Mouse (Mus musculus) mature B cell (primary cell): ENCODE results near the gene Slc5a5.
"Not testable (repeated sequence)": the region's sequence is repeated elsewhere in the genome, so short reads cannot be mapped to it uniquely, and the experiment has no call there.

Experiments
- in situ Hi-C: fragments of 300-500 bp; cut with MboI; formaldehyde crosslinking; loops from 2 replicates; pipeline ENCODE4 v1.14.3; 2019

Gene Slc5a5

DNA sequence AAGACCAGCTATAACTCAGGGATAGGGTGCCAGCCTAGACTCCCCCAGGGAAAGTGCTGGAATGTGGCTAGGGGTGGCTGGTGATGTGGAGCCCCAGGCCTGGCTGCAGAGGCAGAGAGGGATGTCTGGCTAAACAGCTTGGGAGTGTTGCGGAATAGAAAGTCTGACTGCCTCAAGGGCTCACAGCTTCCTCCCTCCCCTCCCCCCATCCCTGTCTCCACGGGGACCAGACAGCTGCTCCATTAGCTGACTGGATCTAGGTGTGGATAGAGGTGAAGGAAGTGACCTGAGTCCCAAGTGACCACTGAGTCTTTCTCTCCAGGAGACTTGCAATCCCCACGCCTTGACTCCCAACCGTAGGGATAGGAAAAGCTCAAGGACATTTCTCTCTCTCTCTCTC lies 10.6 kb upstream of the Slc5a5 start:
- in situ Hi-C loops: no loop called here

GRCm38 (mm10) chr8:70902211-70902610 lies 9.7 kb upstream of the Slc5a5 start:
- in situ Hi-C loops: no loop called here

- in situ Hi-C loops: no loop called here
These were observed 8.4 kb upstream of the Slc5a5 start for GRCm38 (mm10) chr8:70900872-70901387.

- in situ Hi-C loops: no loop called here
These were observed 6.7 kb upstream of the Slc5a5 start for GRCm38 (mm10) chr8:70899226-70899625.

DNA sequence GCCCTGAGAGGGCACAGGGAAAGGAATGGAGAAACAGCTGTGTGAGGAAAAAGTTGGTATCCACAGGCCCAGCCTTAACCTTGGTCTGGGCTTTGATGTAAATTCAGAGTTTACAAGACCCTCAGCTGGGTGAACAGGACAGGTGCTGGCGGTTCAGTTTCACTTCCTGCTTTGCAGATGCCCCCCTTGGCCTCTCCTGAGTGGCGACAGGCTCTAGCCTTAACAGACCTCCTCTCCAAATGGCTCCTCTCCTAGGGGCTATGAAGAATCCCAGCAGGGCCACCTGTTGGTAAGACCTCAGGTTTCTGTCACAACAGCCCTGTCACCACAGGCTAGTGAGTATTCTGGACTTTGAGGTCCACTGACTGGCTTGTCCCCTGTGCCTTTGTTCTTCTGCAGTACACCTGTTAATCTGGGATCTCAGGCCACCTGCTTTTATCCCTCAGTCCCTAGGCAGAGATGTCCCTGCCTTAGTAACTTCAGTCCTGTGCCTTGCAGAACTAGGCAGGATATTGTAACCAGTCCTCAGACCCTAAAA lies 6.2 kb upstream of the Slc5a5 start:
- in situ Hi-C loops: no loop called here

GRCm38 (mm10) chr8:70897681-70898413 lies 5.3 kb upstream of the Slc5a5 start:
- in situ Hi-C loops: no loop called here

DNA sequence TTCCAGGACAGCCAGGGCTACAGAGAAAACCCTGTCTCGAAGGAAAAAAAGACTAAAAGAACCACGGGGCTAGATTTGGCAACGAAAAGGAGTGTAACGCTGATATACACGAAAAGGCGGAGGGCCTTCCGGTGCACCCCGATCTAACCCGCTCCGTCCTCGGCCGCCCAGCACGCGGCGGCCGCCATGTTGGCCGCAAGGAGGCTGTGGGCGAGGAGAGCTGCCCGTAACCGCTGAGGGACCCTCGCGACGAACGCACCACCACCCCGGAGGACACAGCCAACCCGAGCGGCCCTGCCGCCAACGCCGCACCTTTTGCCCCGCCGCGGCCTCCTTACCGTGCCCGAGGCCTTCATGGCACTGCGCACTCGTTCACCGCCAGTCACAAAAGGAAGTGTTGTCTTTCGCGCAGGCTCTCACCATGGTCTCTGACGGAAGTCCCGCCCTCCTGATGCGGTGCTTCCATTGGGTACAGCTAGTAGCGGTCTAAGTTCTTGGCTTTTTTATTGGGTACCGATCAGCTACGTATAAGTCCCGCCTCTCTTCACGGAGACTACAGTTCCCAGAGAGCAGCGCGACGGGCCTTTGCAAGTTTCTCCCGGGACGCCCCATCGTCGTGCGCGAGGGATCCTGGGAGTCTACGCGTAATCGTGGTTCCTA lies 4.6 kb upstream of the Slc5a5 start, which contains the start of gene Rpl18a:
TSS of gene Rpl18a (minus strand) at position 392 of the 660 bp plus-strand sequence.
- in situ Hi-C loops: no loop called here

DNA sequence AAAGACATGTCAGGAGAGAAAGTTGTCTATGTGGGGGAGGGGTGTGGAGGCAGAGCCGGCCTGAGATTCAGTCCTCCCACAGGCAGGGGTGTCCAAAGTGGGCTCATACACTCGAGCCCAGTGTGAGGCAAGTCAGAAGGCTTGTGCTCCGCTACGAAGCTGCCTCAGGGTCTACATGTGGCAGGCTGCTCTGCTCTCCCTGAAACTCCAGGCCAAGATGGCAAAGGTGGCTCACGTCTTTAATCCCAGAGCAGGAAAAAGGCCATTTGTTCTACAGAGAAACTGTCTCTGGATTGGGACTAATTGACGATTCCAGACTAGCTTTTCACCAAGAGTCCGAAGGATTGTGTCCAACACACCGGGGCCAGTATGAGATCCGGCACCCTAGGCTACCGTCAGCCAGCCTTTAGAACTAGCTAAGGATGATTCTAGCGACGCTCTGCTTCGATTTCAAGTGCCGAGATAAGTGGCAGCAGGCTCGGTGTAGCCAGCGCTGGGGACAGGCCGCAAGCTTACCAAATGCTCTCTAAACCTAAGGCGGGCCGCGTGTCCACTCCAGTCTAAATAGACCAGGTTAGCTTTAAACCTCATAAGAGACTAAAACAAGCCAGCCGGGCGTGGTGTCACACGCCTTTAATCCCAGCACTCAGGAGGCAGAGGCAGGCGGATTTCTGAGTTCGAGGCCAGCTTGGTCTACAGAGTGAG lies 3.9 kb upstream of the Slc5a5 start:
- in situ Hi-C loops: no loop called here

DNA sequence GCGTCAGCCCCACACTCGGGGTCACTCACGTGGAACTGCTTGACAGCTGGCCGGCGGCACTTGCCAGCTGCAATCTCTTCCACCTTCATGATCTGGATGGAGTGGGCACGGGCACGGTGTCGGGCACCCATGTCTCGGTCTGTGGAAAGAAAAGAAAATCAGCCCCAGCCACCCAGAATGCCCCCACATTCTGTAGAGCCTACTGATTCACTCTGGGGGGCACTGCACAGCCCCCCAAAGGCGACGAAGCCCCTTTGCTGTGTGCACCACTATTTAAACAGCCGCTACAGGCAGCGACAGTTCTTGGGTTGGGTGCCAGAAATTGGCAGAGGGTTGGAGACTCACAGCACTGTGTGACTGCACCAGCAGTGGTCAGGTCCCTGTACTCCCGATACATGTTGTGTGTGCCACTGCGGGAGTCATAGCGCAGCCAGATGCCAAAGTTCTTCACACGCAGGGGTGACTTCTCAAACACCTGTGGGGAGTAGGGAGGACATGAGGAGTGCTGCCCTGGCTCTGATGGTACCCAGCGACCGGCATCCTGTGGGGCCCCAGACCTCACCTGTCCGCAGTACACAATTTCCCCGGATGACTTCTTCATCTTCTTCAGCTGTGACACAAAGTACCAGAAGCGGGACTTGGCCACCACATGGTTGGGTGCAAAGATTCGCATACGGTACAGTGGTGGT lies 3.2 kb upstream of the Slc5a5 start:
- in situ Hi-C loops: not testable (repeated sequence)

DNA sequence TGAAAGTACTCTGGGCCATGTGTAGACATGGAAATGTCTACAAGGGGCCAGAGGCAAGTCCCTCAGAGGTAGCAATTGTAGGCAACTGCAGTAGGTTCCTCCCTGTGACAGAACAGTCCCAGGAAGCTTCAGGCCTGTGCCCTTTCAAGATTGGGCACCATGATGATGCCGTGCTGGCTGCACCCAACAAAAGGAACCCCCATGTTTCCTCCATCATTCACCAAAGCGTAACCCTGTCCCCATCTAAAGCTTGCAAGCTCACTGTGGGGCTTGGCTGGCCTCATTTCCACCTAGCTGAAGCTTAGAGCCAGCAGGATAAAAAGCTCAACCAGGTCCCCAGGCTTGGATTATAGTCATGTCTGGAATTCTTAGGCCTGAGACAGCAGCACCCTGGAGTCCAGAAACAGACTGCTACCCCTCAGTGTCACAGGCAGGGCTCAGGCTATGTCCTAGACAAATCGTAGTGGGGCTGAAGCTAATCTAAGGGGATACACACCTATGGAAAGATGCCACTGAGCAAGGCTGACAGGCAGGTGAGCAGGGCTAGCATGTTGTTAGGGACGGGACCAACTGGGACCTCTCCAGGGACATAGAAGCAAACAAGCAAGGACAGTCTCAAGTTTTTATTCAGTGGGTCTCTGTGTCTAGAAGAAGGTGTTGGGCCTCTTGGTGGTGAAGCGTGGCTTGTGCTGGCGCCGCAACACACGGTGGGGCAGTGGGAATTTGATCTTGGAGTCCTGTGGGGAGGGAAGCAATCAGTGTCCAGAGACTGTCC lies 2.4 kb upstream of the Slc5a5 start:
- in situ Hi-C loops: no loop called here

GRCm38 (mm10) chr8:70894385-70894720 lies 1.8 kb upstream of the Slc5a5 start:
- in situ Hi-C loops: no loop called here

DNA sequence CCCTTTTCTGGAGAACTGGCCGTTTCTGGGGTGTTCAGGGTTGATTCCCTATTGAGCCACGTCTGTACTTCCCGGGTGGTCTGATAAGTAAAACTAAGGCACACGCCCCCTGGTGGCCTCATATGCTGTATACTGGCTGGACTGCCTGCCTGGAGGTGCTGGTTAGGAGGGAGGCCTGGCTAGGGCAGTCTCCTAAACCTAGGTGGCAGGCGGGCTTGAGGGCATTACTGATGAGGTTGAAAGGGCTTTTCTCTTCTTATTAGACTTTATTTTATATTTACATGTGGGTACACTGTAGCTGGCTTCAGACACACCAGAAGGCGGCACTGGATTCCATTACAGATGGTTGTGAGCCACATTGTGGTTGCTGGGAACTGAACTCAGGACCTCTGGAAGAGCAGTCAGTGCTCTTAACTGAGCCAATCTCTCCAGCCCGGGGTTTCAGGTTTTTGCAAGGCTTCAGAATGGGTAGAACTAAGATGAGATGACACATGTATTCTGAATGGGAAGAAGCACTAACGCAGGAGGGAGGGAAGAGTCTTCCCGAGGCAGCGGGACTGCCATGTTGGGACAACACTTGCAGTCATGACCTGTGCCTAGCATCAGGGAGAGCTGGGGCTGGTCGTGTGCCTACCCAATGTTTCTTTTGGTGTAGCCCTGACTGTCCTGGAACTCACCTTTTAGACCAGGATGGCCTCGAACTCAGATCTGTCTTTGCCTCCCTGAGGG lies 1.3 kb upstream of the Slc5a5 start:
- in situ Hi-C loops: no loop called here

DNA sequence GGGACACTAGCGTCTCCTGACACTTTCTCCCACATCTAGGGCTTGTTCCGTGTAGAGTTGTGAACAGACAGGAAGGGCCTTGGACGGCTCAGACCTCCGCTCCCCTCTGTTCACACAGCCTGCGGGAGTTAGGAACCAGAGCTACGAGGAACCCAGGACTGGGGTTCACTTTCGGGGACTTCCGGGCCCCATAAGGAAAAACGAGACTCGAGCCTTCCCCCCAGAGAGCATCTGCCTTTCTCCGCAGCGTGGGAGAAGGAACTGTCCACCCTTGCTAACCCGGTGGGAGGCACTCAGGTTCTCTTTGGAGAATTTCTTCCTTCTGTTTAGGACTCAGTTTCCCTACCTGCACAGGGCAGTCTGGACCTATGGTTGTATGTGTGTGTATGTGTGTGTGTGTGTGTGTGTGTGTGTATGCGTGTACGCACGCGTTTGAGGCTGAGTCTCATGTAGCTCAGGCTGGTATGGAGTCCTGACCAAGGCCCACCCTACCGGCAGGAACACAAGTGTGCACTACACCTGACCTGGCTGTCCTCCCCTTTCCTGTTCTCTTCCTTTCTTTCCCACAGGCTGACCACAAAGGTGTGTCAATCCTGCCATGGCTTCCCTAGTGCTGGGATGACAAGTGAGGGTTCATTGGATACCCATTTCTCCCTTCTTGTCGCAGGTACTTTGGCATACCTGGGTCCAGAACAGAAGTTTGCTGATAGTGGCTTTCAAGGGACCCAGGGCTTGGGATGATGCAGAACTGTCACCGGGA lies 519 bp upstream of the Slc5a5 start:
- in situ Hi-C loops: no loop called here

GRCm38 (mm10) chr8:70891356-70891755 lies 1.2 kb downstream of the Slc5a5 start:
- in situ Hi-C loops: no loop called here

DNA sequence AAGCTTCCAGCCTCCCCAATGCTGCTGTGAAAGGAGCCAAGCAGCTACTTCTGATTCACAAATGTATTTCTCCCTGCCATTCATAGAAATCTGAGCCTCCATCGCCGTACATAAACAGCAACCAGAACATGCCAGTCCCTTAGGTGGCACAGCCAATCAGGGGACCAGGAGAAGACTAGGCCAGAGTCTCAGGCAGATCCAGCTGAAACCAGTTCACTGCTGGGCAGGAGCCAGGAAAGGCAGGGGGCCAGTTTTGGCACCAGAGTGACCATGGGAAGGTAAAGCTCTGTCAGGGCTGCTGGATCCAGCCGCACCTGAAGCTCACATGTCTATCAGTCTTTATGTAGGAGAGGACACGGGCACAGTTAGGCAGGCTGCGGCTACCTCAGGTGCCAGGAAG lies 1.9 kb downstream of the Slc5a5 start:
- in situ Hi-C loops: no loop called here

GRCm38 (mm10) chr8:70887669-70888068 lies 4.9 kb downstream of the Slc5a5 start:
- in situ Hi-C loops: no loop called here

DNA sequence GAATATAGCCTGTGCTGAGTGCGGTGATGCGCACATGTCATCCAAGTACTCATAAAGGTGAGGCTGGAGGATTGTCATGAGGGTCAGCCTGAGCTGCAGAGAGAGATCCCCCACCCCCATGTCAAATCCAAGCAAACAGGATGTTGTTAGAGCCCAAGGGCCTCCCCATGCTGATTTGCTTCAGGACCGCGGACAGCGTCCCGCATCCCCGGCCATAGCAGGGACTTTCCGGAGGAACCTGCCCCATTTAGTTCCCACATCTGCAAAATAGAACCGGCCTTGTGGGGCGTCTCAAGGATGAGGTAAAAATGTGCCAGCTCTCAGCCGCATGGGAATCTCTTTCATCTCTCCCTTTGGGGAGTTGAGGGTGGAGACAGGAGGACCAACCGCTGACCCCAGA lies 6.9 kb downstream of the Slc5a5 start:
- in situ Hi-C loops: no loop called here

DNA sequence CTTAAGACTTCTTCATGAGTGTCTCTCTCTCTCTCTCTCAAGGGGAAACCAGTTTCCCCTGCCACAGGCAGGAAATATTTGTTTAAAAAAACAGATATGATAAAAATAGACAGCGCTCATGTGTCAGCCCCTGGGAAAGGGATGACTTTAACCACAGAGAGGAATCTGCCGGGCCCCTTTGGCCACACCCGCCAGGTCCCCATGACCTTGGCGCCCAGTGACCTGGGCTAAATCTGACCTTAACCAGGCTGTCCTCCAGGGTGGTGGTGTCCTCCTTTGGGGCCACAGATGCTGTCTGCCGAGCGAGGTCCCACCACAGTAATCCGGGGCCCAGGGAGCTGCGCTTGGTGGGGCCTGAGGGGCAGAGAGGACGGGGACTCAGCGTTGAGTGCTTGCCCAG lies 7.9 kb downstream of the Slc5a5 start:
- in situ Hi-C loops: no loop called here

GRCm38 (mm10) chr8:70884186-70884585 lies 8.4 kb downstream of the Slc5a5 start:
- in situ Hi-C loops: no loop called here

- in situ Hi-C loops: no loop called here
These were observed 12.0 kb downstream of the Slc5a5 start for GRCm38 (mm10) chr8:70880546-70880945.
